Mouse (Mus musculus): ENCODE measurements around the gene Gm21996. TPM values are rescaled to one million over a fixed set of nuclear protein-coding genes. Genes with fewer than 3 reads are reported as not detected.

Gm21996 gene
- total RNA-seq (2023): not detected

DNA sequence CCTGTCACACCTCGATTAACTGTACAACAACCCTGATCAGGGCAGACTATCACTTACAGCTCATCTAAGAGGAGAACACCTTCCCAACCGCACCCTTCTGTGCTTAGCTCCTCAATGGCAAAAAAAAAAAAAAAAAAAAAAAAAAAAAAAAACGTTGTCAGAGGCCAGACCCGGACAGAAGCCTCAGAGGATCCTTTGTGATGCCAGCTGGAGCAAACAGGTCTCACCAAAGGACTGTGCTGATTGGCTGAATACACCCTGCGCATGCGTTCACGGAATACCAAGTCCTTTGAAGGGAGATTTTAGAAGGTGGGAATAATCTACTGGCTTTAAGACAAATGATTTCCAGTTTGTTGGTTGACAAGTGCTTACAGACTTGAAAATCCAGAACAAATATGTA, at the start of gene Gm21996:
Gene Gm21996, minus strand, starts transcription at position 101 of the 400 bp plus-strand sequence.

Measured in T-cell, adult 66 days (primary cell).